Mouse (Mus musculus) retina, postnatal 7 days (tissue): ENCODE data around the gene Rhox4a.
"Not testable (repeated sequence)": the region's sequence is repeated elsewhere in the genome, so short reads cannot be mapped to it uniquely, and the experiment has no call there.

Source experiments
- DNase-seq: peaks from one replicate; pipeline ENCODE4 v3.0.0-alpha.2; 2012; ENCODE audit warnings: low read depth, low spot score

Rhox4a gene

GRCm38 (mm10) chrX:37265038-37265437 is at the start of gene Rhox4a:
TSS of gene Rhox4a (plus strand) at chrX:37265338.
- DNase-seq, result not testable (repeated sequence)

- not testable (repeated sequence) for DNase-seq
These were observed 43.0 kb upstream of the Rhox4a start, which contains the start of gene Rhox1 for GRCm38 (mm10) chrX:37222158-37222557. TSS of gene Rhox1 (minus strand) at chrX:37222258.

GRCm38 (mm10) chrX:37244676-37245075 is 20.5 kb upstream of the Rhox4a start, which contains the start of gene Rhox2a:
TSS of gene Rhox2a (plus strand) at chrX:37244976.
- DNase-seq, result not testable (repeated sequence)

GRCm38 (mm10) chrX:37249619-37250018 is 15.5 kb upstream of the Rhox4a start, which contains the start of gene Rhox3a:
TSS of gene Rhox3a (plus strand) at chrX:37249919.
- not testable (repeated sequence) for DNase-seq
